Mouse (Mus musculus) retina, postnatal 7 days (tissue): Measurements from ENCODE around the gene Uhrf2.
"Not testable (repeated sequence)": the region's sequence is repeated elsewhere in the genome, so short reads cannot be mapped to it uniquely, and the experiment has no call there.

ENCODE experiments used
- DNase-seq: peaks from one replicate; pipeline ENCODE4 v3.0.0-alpha.2; 2012; ENCODE audit warnings: low read depth, low spot score

The Uhrf2 gene

DNA sequence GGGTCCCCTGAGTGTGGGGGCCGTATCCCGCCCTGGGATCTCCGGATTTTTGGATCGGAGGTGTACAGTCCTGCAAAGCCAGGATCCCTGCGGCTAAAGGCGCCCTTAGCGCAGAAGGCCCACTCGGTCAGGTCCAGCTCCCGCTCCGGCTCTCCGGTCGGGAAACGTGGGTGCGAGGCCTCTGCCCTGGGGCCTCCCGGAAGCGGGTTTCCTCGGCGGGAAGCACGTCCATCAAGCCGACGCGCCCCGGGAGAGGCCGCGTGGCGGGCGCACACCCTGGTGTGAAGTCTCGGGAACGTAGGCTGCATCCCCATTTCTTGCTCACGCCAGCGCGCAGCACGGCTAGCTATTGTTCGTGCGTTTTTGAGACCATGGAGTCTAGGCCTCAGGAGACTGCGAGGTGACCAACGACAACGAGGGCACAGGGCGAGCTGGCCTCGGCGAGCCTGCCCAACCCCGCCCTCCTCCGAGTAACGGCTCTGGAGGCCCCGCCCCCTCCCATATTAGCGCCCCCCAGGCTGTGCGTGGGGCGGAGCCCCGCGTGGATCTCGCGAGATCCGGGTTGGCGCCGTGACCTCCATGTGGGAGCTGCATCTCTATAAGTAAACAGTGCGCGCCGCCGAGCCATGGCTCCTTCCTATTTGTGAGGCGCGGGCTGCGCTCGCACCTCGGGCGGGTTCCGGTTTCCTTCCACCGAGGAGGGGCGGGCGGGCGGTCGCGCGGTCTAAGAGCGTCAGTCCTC is at the start of gene Uhrf2:
Gene Uhrf2, plus strand, starts transcription at position 620 of the 742 bp plus-strand sequence.
- peak; percentile 95 for DNase-seq

GRCm38 (mm10) chr19:29984208-29985005 is 45.9 kb upstream of the Uhrf2 start:
- no peak for DNase-seq

- DNase-seq: no peak
These were observed 43.7 kb upstream of the Uhrf2 start for GRCm38 (mm10) chr19:29986464-29987091.

- no peak for DNase-seq
These were observed 29.6 kb upstream of the Uhrf2 start for GRCm38 (mm10) chr19:30000406-30001365.

DNA sequence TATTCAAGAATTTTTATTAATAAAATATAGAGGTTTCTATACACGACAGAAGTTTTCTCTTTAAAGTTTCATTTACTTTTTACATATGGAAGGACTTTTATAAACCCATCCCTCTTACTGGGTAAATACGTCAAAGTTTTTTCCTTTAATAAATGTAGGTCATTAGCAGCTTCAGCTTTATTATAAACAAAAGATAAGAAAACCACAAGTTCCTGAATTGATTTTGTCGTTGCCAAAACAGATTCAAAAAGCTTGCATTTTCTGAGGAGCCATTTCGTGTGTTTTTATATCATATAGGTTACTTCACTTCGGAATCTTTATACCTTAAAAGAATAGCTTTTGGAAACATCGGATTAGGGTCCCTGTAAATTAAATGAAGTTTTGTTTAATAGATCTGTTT is 28.8 kb upstream of the Uhrf2 start:
- DNase-seq: no peak

DNA sequence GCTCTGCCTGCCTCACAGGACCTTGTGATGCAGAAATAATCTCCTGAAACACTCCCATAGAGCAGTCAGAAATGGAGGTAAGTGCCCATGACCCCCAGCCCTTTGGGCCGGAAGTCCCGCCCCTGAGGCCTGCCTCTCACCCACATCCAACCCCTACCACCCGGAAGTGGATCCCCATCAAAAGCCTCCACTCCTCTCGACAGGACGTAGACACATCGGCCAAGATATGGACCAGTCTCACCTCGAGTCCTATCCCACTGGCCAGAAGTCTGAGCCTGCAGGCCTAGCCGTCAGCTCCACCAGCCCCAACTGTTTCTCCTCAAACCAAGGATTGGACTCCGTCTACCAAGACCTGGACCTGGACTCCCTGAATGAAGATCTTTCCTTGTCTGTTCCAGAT is 26.7 kb upstream of the Uhrf2 start, which contains the start of gene Trpd52l3:
Gene Trpd52l3, plus strand, starts transcription at position 170 of the 400 bp plus-strand sequence.
- DNase-seq: no peak

- DNase-seq: no peak
These were observed 23.9 kb upstream of the Uhrf2 start for GRCm38 (mm10) chr19:30006371-30006770.

- no peak for DNase-seq
These were observed 19.6 kb upstream of the Uhrf2 start for GRCm38 (mm10) chr19:30010520-30011296.

DNA sequence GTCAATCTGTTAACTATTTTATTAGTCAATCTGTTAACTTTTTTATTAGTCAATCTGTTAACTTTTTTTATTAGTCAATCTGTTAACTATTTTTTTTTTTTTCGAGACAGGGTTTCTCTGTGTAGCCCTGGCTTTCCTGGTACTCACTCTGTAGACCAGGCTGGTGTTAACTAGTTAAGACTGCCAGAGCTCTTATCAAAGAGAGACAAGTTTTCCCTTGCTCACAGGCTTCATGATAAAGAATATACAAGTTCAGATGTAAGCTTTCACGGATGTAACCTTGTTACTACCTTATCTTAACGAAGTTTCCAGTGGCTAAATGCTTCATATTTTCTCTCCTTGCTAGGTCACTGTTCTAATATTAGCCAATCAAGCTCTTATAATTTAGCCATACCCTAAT is 16.0 kb upstream of the Uhrf2 start:
- no peak for DNase-seq

GRCm38 (mm10) chr19:30016156-30016555 is 14.2 kb upstream of the Uhrf2 start:
- DNase-seq: no peak

DNA sequence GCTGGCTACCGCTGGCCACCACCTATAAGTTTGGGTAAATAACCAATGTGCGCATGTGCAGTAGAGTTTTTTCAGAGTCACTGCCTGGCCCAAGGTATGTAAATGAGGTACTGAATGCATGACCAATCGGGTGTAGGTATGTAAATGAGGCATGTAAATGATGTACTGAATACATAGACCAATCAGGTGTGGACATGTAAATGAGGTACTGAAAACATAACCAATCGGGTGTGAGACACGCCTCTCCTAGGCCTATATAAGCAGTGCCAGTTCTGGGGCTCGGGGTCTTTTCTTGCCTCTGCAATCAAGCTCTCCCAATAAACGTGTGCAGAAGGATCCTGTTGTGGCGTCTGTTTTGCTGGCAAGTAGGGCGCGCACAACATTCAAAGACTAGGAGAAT is 6.9 kb upstream of the Uhrf2 start:
- not testable (repeated sequence) for DNase-seq

GRCm38 (mm10) chr19:30029002-30029710 is 1.2 kb upstream of the Uhrf2 start:
- DNase-seq: no peak

DNA sequence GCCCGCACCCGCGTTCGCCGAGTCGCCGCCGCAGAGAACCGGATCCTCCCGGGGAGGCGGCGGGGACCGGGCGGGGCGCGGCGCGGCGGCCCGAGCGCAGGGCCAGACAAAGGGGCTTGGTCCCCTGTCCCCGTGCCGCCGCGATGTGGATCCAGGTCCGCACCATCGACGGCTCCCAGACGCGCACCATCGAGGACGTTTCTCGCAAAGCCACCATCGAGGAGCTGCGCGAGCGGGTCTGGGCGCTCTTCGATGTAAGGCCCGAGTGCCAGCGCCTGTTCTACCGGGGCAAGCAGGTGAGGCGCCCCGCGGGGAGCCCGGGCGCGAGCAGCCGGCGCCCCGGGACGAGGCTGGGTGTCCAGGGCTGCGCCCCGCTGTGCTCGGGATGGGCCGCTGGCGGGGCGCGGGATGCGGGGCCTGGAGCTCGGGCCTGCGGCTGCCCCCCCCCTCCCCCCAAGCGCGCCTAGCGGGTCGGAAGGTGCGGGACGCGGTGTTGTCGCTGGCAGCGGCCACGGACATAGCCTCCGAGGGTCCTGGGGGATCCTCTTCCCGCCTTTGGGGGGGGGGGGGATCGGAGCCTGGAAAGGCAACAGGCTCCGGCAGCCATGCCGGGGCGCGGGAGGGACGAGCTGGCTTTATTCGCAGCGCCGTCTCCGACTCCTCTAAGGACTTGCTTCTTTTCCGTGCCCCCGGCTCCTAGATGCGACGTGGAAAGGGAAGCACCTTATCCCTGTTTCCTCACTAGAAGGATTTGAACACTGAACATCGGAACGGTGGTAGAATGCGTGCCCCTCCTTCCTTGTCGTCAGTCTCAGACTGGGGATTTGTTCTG is 539 bp downstream of the Uhrf2 start:
- DNase-seq: peak; percentile 17

GRCm38 (mm10) chr19:30031468-30031931 is 1.2 kb downstream of the Uhrf2 start:
- DNase-seq: no peak

DNA sequence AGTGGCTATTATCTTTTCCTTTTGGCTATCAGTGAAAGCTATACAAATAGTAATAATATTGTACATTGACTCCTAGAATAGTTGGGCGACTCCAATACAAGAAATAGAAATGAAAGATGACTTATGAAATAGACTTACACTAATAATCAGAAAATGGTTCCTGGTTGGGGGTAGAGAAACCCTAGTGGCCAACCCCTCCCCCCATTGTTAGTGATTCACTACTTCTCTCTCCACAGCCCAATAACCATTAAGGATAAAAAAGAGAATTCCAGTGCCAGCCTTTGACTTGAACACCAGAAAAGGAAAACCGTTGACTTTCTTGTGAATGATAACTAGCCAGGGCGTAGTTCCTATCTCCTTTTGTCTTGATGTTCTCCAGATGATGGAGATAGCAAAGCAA is 1.9 kb downstream of the Uhrf2 start:
- DNase-seq: no peak

DNA sequence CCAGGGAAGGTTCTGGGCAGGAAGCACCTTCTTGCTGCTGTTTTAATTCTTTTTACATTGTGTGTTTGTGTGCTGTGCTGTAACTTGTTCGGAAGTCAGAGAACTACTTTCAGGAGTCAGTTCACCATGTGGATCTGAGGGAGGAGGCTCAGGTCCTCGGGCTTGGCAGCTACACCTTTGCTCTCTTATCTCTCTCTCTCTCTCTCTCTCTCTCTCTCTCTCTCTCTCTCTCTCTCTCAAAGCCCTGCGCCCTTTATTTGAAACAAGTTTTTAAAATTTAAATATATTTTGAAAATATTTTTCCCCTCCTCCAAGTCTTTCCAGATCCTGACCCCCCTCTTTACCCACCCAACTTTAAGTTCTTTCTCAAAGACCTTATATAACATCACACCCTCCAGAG is 5.0 kb downstream of the Uhrf2 start:
- no peak for DNase-seq

GRCm38 (mm10) chr19:30043691-30044090 is 13.4 kb downstream of the Uhrf2 start:
- DNase-seq: no peak

DNA sequence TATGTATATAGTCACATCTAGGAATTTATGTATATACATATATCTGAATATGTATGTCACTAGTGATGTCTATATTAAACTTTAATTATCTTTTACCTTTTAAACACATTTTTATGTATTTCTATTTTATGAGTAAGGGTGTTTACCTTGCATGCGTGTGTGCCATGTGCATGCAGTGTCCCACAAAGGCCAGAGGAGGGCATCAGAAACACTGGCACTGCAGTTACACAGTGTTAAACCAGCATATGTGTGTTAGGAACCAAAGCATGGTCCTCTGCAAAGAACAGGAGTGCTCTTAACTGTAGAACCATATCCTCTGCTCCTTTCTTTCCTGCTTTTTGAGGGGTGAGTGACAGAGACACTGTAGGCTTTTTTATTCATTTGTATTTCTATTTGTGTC is 14.3 kb downstream of the Uhrf2 start:
- DNase-seq: no peak

DNA sequence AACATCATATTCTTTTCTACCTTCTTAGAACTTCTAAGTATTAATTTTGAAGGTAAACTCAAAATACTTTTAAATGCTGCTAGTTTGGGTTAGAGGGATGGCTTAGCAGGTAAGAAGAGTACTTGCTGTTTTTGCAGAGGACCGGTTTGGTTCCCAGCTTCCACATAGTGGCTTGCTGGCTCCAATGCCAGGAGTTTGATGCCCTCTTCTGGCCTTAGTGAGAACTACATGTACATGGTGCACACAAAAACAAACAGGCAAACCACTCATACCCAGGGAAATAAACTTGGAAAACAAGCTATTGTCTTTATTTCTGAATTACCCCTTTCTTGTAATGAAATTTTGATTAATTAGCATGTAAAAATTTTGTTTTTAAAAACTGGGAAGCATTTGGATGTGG is 15.5 kb downstream of the Uhrf2 start:
- no peak for DNase-seq
